Mouse (Mus musculus): ENCODE results near the gene Tbx4.

Gene Tbx4

DNA sequence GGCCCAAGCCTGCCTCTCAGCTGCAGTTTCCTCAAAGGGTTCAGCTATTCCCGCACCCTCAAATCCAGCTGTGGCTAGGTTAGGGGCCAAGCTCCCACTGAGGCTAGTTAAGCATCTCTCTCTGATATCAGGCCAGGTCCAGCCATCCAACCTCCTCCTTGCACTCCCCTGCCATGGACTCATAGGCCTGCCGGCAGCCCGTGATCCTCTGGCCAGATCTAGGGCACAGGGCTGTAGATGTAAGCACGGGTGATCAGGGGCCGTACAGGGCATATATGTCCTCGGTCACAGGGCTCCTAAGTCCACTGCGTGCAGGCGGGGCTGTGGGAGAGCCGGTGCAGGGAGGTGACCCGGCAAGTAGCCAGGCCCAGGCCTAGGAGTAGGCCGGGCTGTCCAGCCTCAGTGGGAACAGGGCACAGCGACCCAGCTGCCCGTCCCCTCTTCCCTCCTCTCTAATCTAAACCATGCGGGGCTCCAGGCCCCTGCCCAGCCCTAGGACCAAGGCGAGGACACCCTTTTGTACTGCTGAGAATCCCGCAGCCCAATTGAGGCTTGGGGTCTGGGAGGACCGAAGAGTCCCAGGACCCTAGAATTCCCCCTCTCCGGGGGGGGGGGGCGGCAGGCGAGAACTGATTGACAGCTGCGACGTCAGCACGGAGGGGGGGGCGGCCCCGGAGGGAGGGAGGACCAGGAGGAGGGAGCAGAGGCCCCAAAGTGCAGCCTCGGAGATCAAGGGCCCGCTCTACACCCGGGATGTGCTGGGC is at the start of gene Tbx4:
Tbx4 (plus strand) TSS at position 758 of the 764 bp plus-strand sequence.
- no peak for DNase-seq (ENCODE audit: low spot score)

- no peak for DNase-seq (ENCODE audit: low spot score)
Observed at GRCm38 (mm10) chr11:85836523-85837290, 49.5 kb upstream of the Tbx4 start.

DNA sequence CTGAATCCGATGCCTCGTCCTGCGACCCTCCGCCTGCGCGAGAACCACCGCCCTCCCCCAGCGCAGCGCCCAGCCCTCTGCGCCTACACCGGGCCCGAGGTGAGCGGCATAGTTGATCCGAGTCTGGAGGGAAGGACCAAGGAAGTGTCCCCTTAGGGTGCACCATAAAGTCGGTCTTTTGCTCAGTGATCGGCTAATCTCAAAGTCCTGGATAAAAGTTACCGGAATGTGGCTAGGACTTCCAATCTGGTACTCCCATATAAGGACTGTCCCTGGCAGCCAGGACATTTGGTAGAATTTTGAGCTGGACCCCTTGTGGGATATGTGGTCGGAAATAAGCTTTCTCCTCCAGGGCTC is 49.0 kb upstream of the Tbx4 start:
- DNase-seq (ENCODE audit: low spot score), result no peak

GRCm38 (mm10) chr11:85837648-85838423 is 48.4 kb upstream of the Tbx4 start:
- DNase-seq (ENCODE audit: low spot score), result no peak

DNA sequence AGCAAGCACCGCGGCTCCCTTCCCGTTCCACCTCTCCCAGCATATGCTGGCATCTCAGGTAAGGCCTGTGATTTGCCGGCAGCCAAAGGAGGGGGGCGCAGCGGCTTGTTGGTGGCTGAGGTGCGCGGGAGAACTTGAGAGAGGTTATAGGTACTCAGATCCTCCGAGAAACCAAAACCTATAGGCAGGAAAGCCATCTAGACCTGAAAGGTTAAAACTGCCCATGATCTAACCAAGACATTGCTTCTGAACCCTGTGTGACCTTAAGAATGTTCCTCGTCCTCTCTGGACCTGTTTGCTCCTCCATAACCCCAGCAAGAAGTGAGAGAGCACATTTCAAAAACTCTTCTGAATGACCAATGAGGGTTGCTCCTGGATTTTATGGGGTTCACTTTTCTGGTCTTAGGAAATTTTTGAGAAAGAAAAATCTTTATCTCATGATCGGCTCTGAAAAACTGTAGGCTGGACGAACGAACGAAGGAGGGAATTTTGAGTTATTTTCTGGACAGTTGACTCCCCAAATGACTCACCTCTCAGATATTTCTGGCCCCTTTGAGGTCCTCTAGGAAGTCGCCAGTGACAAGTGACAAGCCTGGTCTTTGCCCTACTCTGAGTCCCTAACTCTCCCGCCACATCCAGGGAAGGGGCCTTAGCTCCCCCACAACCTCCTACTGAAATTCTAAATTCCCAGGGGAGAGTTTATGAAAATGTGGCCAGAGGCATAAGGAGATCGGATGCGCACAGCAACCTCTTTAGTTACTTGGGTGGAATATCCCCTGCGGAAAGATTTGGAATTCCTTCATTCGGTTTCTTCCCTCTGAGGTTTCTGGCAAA is 47.6 kb upstream of the Tbx4 start:
- DNase-seq (ENCODE audit: low spot score), result no peak

DNA sequence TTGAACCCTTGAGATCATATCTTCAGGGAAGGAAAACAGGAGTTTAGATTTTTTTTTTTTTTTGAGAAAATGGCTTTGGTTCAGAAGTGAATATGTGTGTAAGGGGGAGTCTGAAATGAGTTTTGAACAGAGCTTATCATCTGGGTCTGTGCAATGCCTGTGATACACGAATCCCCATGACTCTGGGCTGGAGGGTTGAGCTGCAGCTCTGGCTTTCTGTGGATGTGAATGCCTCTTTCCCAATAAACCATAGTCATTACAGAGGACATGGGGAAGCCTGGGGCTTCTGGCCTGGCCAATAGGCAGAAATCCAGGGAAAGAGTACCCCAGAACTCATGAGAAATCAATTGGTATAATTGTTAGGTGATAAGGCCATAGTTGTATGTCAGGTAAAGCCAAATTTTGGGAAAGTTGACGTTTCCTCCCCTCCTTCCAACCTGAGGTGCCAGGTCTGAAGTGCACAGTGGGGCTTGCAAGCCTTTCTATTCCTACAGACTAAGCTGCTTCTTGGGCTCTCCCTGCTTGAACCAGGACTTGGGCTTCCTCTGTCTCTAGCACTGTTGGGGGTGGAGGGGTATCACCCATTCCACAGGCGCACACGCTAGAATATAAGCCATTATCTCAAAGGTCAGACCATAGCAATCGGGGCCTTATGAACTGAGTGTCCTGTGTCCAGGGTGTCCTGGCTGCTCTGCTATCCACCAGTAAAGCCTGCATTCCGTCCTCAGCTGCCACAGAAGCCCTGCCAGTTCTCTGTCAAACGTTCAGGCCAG is 46.8 kb upstream of the Tbx4 start:
- no peak for DNase-seq (ENCODE audit: low spot score)

GRCm38 (mm10) chr11:85840031-85840802 is 46.0 kb upstream of the Tbx4 start:
- no peak for DNase-seq (ENCODE audit: low spot score)

GRCm38 (mm10) chr11:85840803-85841145 is 45.4 kb upstream of the Tbx4 start:
- no peak for DNase-seq (ENCODE audit: low spot score)

GRCm38 (mm10) chr11:85841211-85841681 is 45.0 kb upstream of the Tbx4 start:
- peak; percentile 14 for DNase-seq (ENCODE audit: low spot score)

GRCm38 (mm10) chr11:85841980-85842379 is 44.2 kb upstream of the Tbx4 start:
- DNase-seq (ENCODE audit: low spot score), result peak; percentile 75

DNA sequence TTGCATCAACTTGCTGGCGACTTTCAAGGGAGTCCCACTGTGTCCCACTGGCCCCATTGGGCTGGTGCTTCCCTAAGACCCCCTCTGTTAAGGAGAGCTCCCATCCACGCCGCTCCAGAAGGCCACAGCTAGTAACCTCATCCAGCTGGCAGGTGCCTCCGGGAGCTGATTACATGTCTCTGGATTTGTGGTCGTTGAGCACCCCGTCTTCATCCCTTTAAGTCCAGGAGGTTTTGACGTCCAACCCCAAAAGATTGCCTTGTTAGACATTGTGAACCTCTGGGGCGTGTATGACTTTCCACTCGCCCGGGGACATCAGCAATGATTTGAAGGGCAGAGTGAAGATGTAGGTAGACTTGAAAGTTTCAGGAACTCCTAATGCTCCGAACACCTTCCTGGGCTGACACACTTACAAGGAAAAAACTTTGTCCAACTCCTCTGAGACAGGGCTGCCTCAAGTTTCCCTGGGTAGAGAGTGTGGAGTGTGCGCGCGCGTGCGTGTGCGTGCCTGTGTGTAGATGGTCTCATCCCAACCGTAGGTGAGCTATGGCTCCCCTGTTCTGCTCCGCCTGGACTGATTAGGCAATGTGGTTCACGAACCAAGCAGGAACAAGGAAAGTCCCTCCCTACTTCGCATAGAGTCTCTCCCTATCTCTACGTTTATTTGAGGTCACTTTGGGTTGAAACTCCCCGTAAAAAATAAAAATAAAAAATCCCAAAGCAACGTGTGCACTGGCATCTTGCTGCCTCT is 43.5 kb upstream of the Tbx4 start:
- peak; percentile 37 for DNase-seq (ENCODE audit: low spot score)

GRCm38 (mm10) chr11:85843347-85843692 is 42.9 kb upstream of the Tbx4 start:
- DNase-seq (ENCODE audit: low spot score), result peak; percentile 85

DNA sequence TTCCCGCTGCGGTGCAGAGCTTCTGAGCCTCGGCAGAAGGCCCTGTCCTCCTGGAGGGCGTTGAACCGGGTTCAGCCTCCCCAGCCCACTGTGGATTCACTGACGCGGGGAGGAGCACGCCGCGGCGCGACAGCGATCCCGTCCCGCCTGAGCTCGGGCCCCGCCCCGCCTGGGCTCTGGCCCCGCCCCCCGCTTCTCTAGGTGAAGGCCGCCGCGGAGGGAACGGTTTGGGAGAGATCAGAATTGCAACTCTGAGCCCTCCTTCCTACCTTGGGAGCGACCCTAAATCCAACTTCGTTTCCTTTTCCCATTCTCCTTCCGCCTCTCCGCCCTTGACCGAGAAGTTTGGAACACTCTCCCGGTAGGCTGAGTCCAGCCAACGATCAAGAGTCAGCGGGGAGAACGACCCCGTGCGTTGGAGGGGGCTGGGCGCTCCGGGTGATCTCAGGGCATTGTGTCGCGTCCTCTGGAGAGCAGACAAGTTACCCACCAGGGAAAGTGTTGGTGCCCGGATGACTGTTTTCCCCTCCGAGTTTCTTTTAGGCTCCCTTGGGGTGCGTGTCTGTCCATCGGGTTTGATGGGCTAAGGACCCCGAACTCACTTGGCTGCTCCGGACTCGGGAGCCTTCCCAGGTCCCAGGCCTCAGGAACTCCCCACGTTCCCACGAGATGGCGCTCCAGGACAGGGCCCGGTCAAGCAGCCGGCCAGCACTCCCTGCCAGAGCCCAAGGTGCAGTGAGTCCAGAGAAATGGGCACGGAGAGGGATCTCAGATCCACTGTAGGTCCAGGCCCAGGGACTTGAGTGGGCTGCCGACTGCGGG is 41.9 kb upstream of the Tbx4 start:
- DNase-seq (ENCODE audit: low spot score), result peak; percentile 96

- DNase-seq (ENCODE audit: low spot score), result no peak
Observed at GRCm38 (mm10) chr11:85844971-85845370, 41.3 kb upstream of the Tbx4 start.

GRCm38 (mm10) chr11:85845921-85846320 is 40.3 kb upstream of the Tbx4 start:
- no peak for DNase-seq (ENCODE audit: low spot score)

GRCm38 (mm10) chr11:85846509-85846908 is 39.7 kb upstream of the Tbx4 start:
- DNase-seq (ENCODE audit: low spot score), result no peak

DNA sequence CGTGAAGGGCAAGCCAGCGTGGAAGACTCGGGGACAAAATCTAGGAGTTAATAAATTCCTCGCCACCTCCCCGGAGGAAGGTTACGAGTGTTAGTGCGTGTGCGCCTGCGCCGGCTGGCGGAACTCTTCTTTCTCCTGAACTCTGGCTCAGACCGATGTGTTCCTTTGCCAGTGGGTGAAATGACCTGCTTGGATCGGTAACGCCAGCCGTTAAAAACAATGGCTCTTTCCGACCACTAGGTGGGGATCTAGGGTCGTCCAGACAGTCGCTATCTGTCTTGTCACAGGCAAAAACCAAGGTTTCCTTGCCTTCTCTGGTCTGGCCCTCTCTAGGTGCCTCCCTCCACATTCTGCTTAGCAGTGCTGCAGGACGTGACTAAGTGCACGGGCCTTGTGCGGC is 37.2 kb upstream of the Tbx4 start:
- DNase-seq (ENCODE audit: low spot score), result peak; percentile 71

DNA sequence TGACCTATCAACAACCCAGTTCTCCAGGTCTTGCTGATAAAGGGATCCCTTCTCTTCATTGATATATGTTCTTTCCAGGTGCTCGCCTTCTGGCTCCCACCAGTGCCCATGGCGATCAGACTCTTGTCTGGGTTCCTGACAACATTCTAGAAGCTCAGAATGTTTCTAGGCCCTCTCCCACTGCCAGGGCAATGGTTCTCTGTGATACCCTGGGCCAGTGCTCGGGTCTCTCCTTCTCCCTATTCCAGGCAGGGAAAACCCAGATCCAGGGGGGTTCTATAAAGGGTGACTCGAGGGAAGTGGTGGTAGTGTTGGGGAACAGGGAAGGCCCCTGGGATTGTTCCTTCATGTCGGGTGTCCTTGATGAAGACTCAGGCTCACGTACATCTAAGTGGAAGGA is 36.0 kb upstream of the Tbx4 start, which contains the start of gene Gm11444:
Gm11444 (minus strand) TSS at position 101 of the 400 bp plus-strand sequence.
- DNase-seq (ENCODE audit: low spot score), result no peak

GRCm38 (mm10) chr11:85850758-85851157 is 35.5 kb upstream of the Tbx4 start:
- DNase-seq (ENCODE audit: low spot score), result no peak

Data from urinary bladder, postnatal 14 days (tissue).